Comparison of ENCODE assay signal across 8 mouse cellular contexts in genomic region chr10:81575208-81575631, GRCm38 (mm10). TPM values are rescaled to one million over a fixed set of nuclear protein-coding genes. Genes with fewer than 3 reads are reported as not detected.
A peak's percentile ranks its signal among the peaks of the same experiment; 100 is the strongest.
DNase-seq lines count a peak whose midpoint lies in the region; ATAC-seq and TF ChIP-seq lines count a peak whose summit lies in the region.

No protein-coding gene starts in this region.

- H3K36me3 ChIP-seq in MEL (ENCODE audit: control insufficient read depth in 1 of 2, insufficient read depth in 2 of 2, low read length in 2 of 2): peaks cover 0 to 11% of the 10 kb centered on the region in 2 experiments; a peak in 2 of 4 replicates
- H3K36me3 ChIP-seq in embryonic facial prominence, embryonic 13.5 days: peaks cover 19% of the 10 kb centered on the region
- H3K36me3 ChIP-seq in hindbrain, embryonic 13.5 days: no peaks in the 10 kb centered on the region
- no peaks in the 10 kb centered on the region for H3K36me3 ChIP-seq in liver, embryonic 13.5 days

- H3K27ac ChIP-seq in MEL (ENCODE audit: control insufficient read depth, low read depth, low read length): no peak overlapping the region
- peak overlapping the region; percentile 81 for H3K27ac ChIP-seq in embryonic facial prominence, embryonic 13.5 days
- H3K27ac ChIP-seq in hindbrain, embryonic 13.5 days: peak overlapping the region; percentile 64
- H3K27ac ChIP-seq in liver, embryonic 13.5 days: no peak overlapping the region

- peak overlapping the region; percentile 35; the same call in 1 of the 2 replicates for H3K9ac ChIP-seq in MEL (ENCODE audit: control insufficient read depth, low read depth, low read length, poor library complexity, severe bottlenecking)
- peak overlapping the region; percentile 88 for H3K9ac ChIP-seq in embryonic facial prominence, embryonic 13.5 days
- H3K9ac ChIP-seq in hindbrain, embryonic 13.5 days: peak overlapping the region; percentile 81
- peak overlapping the region; percentile 57 for H3K9ac ChIP-seq in liver, embryonic 13.5 days

- no peak for TF ChIP-seq EP300 in MEL (IDR thresholded peaks at IDR 0.05; ENCODE audit: low read depth in 1 of 2, low read length in 2 of 2)

- H3K4me3 ChIP-seq in MEL (ENCODE audit: control insufficient read depth in 1 of 2, insufficient read depth in 1 of 2, low read depth in 2 of 2, low read length in 2 of 2): peak overlapping the region; percentile 44 to 45
- H3K4me3 ChIP-seq in embryonic facial prominence, embryonic 13.5 days: peak overlapping the region; percentile 77
- H3K4me3 ChIP-seq in hindbrain, embryonic 13.5 days: peak overlapping the region; percentile 60
- peak overlapping the region; percentile 59 for H3K4me3 ChIP-seq in liver, embryonic 13.5 days (replicated peaks)

- DNase-seq in heart, adult 11 months: peak; percentile 97
- no peak for DNase-seq in heart, adult 8-10 months (ENCODE audit: low spot score)
- no peak for DNase-seq in MEL (ENCODE audit: low read depth, low spot score)
- DNase-seq in liver, embryonic 13.5 days: no peak
- DNase-seq in retina, postnatal 1 day: peak; percentile 73
- no peak for DNase-seq in frontal cortex, postnatal 14 days (ENCODE audit: low spot score in 2 of 2)

- peaks cover 3 to 26% of the 10 kb centered on the region in 2 experiments; a peak in 3 of 4 replicates for H3K4me1 ChIP-seq in MEL (ENCODE audit: control insufficient read depth in 1 of 2, insufficient read depth in 2 of 2, low read length in 2 of 2)
- peaks cover 76% of the 10 kb centered on the region for H3K4me1 ChIP-seq in embryonic facial prominence, embryonic 13.5 days
- peaks cover 51% of the 10 kb centered on the region for H3K4me1 ChIP-seq in hindbrain, embryonic 13.5 days (replicated peaks)
- H3K4me1 ChIP-seq in liver, embryonic 13.5 days (replicated peaks): peaks cover 55% of the 10 kb centered on the region

- H3K4me2 ChIP-seq in embryonic facial prominence, embryonic 13.5 days: peak overlapping the region; percentile 86
- peak overlapping the region; percentile 78 for H3K4me2 ChIP-seq in hindbrain, embryonic 13.5 days
- peak overlapping the region; percentile 76 for H3K4me2 ChIP-seq in liver, embryonic 13.5 days

- no peak for TF ChIP-seq POLR2A in MEL (IDR thresholded peaks at IDR 0.05; ENCODE audit: control insufficient read depth in 1 of 2, insufficient read depth in 1 of 2, low read depth in 1 of 2, low read length in 2 of 2, poor library complexity in 1 of 2)

- no peaks in the 10 kb centered on the region for H3K9me3 ChIP-seq in MEL (replicated peaks; ENCODE audit: insufficient read depth, low read length)
- H3K9me3 ChIP-seq in embryonic facial prominence, embryonic 13.5 days: no peaks in the 10 kb centered on the region
- H3K9me3 ChIP-seq in hindbrain, embryonic 13.5 days: no peaks in the 10 kb centered on the region
- no peaks in the 10 kb centered on the region for H3K9me3 ChIP-seq in liver, embryonic 13.5 days (replicated peaks)

- no peaks in the 10 kb centered on the region for H3K27me3 ChIP-seq in MEL (ENCODE audit: control insufficient read depth in 1 of 2, insufficient read depth in 2 of 2, low read length in 2 of 2)
- H3K27me3 ChIP-seq in embryonic facial prominence, embryonic 13.5 days: peaks cover 14% of the 10 kb centered on the region
- H3K27me3 ChIP-seq in hindbrain, embryonic 13.5 days: peaks cover 82% of the 10 kb centered on the region
- peaks cover 71% of the 10 kb centered on the region for H3K27me3 ChIP-seq in liver, embryonic 13.5 days

- under 1% methylated on average over 30 of the region's 30 CpGs for WGBS in embryonic facial prominence, embryonic 13.5 days
- 1% methylated on average over 29 of the region's 30 CpGs for WGBS in hindbrain, embryonic 13.5 days
- under 1% methylated on average over 30 of the region's 30 CpGs for WGBS in liver, embryonic 13.5 days (ENCODE audit: insufficient replicate concordance)

- no peaks in the 10 kb centered on the region; the same call in 1 of the 2 replicates for H3K79me2 ChIP-seq in MEL (ENCODE audit: control insufficient read depth, insufficient read depth, low read length, poor library complexity)

- TF ChIP-seq CTCF in MEL (IDR thresholded peaks at IDR 0.05 in 2 of 3, conservative IDR thresholded peaks at IDR 0.05 in 1 of 3; ENCODE audit: control insufficient read depth in 1 of 3, insufficient read depth in 1 of 3, low read depth in 2 of 3, low read length in 3 of 3, poor library complexity in 1 of 3, severe bottlenecking in 1 of 3): no peak

- ATAC-seq in embryonic facial prominence, embryonic 13.5 days (ENCODE audit: insufficient number of reproducible peaks, insufficient read depth, low FRiP score, low TSS enrichment, low read depth): no peak
- no peak for ATAC-seq in hindbrain, embryonic 13.5 days (ENCODE audit: low FRiP score)
- no peak for ATAC-seq in liver, embryonic 13.5 days (ENCODE audit: low read depth)

- TF ChIP-seq RAD21 in MEL (IDR thresholded peaks at IDR 0.05; ENCODE audit: low read depth, low read length): no peak

TF ChIP-seq in MEL, 35 proteins besides CTCF, POLR2A, EP300 and RAD21 (continues in another document):
- TF ChIP-seq E2F4 (IDR thresholded peaks at IDR 0.05; ENCODE audit: borderline replicate concordance, low read depth, low read length) (no peak), JUND (IDR thresholded peaks at IDR 0.05; ENCODE audit: low read depth, low read length) (no peak), MYC (IDR thresholded peaks at IDR 0.05; ENCODE audit: low read depth, low read length) (no peak), MAZ (IDR thresholded peaks at IDR 0.05; ENCODE audit: low read depth, low read length) (no peak), MXI1 (IDR thresholded peaks at IDR 0.05; ENCODE audit: low read depth, low read length) (no peak), TAL1 (IDR thresholded peaks at IDR 0.05; ENCODE audit: low read length) (no peak), KAT2A (conservative IDR thresholded peaks at IDR 0.05; ENCODE audit: low read depth, low read length) (no peak), MAFK (IDR thresholded peaks at IDR 0.05; ENCODE audit: borderline replicate concordance, low read depth, low read length) (no peak), UBTF (IDR thresholded peaks at IDR 0.05; ENCODE audit: borderline replicate concordance, insufficient read depth, low read depth, low read length) (no peak), HCFC1 (IDR thresholded peaks at IDR 0.05; ENCODE audit: low read depth, low read length) (no peak), NELFE (IDR thresholded peaks at IDR 0.05; ENCODE audit: low read depth, low read length) (no peak), CHD1 (IDR thresholded peaks at IDR 0.05; ENCODE audit: low read depth, low read length) (no peak), MYB (IDR thresholded peaks at IDR 0.05; ENCODE audit: low read depth, low read length) (no peak)

RNA-seq across cellular contexts. Expression of gene Tle2, which starts 0.9 kb away (rescaled TPM):
- total RNA-seq in heart, adult 8-10 months (2022): 10 to 100 TPM in 2 of 4 experiments, 1 to 10 TPM in 2; 5.4 to 12.1 (median 9.1) TPM
- total RNA-seq in MEL (2012; rRNA removed): 0.19 and 0.75 TPM in 2 replicates
- 1 to 10 TPM in 1 of 2 experiments, not detected in 1; 2.4 TPM for polyA plus RNA-seq in MEL (2012; ENCODE audit: insufficient read depth in 1 of 2, insufficient read length in 2 of 2, low read depth in 1 of 2, low replicate concordance in 2 of 2, missing spikeins in 1 of 2)
- polyA plus RNA-seq in embryonic facial prominence, embryonic 13.5 days (2015; fragmentation: Nextera tagmentation; extraction: Ambion mirVana): 63.4 and 71.4 TPM in 2 replicates
- polyA plus RNA-seq in hindbrain, embryonic 13.5 days (2015; fragmentation: Nextera tagmentation; extraction: Ambion mirVana): 27.7 and 28.9 TPM in 2 replicates
- polyA plus RNA-seq in liver, embryonic 13.5 days (2015; fragmentation: Nextera tagmentation; extraction: Ambion mirVana): 2.3 and 2.7 TPM in 2 replicates

RNA-seq across cellular contexts. Expression of gene Aes, which starts 15.9 kb away (rescaled TPM):
- 1,000 to 10,000 TPM; 1,133 to 1,192 (median 1,173) TPM for total RNA-seq in heart, adult 8-10 months (2022)
- total RNA-seq in MEL (2012; rRNA removed): 170 and 197 TPM in 2 replicates
- 100 to 1,000 TPM in 1 of 2 experiments, not detected in 1; 355 TPM for polyA plus RNA-seq in MEL (2012; ENCODE audit: insufficient read depth in 1 of 2, insufficient read length in 2 of 2, low read depth in 1 of 2, low replicate concordance in 2 of 2, missing spikeins in 1 of 2)
- polyA plus RNA-seq in embryonic facial prominence, embryonic 13.5 days (2015; fragmentation: Nextera tagmentation; extraction: Ambion mirVana): 464 and 465 TPM in 2 replicates
- 545 and 558 TPM in 2 replicates for polyA plus RNA-seq in hindbrain, embryonic 13.5 days (2015; fragmentation: Nextera tagmentation; extraction: Ambion mirVana)
- 201 and 215 TPM in 2 replicates for polyA plus RNA-seq in liver, embryonic 13.5 days (2015; fragmentation: Nextera tagmentation; extraction: Ambion mirVana)

RNA-seq across cellular contexts. Expression of gene Tle6, which starts 25.7 kb away (rescaled TPM):
- total RNA-seq in heart, adult 8-10 months (2022): 10 to 100 TPM in 1 of 4 experiments, 1 to 10 TPM in 3; 6.8 to 12.7 (median 9.3) TPM
- total RNA-seq in MEL (2012; rRNA removed): 16.9 and 17.3 TPM in 2 replicates
- polyA plus RNA-seq in MEL (2012; ENCODE audit: insufficient read depth in 1 of 2, insufficient read length in 2 of 2, low read depth in 1 of 2, low replicate concordance in 2 of 2, missing spikeins in 1 of 2): 10 to 100 TPM in 1 of 2 experiments, not detected in 1; 31.9 TPM
- 12.8 and 17.2 TPM in 2 replicates for polyA plus RNA-seq in embryonic facial prominence, embryonic 13.5 days (2015; fragmentation: Nextera tagmentation; extraction: Ambion mirVana)
- 3.0 and 4.2 TPM in 2 replicates for polyA plus RNA-seq in hindbrain, embryonic 13.5 days (2015; fragmentation: Nextera tagmentation; extraction: Ambion mirVana)
- 7.3 and 7.6 TPM in 2 replicates for polyA plus RNA-seq in liver, embryonic 13.5 days (2015; fragmentation: Nextera tagmentation; extraction: Ambion mirVana)

RNA-seq across cellular contexts. Expression of gene Gna11, which starts 30.2 kb away (rescaled TPM):
- 10 to 100 TPM; 47.7 to 54.1 (median 50.9) TPM for total RNA-seq in heart, adult 8-10 months (2022)
- total RNA-seq in MEL (2012; rRNA removed): 12.2 and 14.1 TPM in 2 replicates
- 10 to 100 TPM in 1 of 2 experiments, not detected in 1; 18.4 TPM for polyA plus RNA-seq in MEL (2012; ENCODE audit: insufficient read depth in 1 of 2, insufficient read length in 2 of 2, low read depth in 1 of 2, low replicate concordance in 2 of 2, missing spikeins in 1 of 2)
- 84.2 and 90.1 TPM in 2 replicates for polyA plus RNA-seq in embryonic facial prominence, embryonic 13.5 days (2015; fragmentation: Nextera tagmentation; extraction: Ambion mirVana)
- polyA plus RNA-seq in hindbrain, embryonic 13.5 days (2015; fragmentation: Nextera tagmentation; extraction: Ambion mirVana): 79.8 and 82.4 TPM in 2 replicates
- polyA plus RNA-seq in liver, embryonic 13.5 days (2015; fragmentation: Nextera tagmentation; extraction: Ambion mirVana): 20.0 and 21.4 TPM in 2 replicates

RNA-seq across cellular contexts. Expression of gene BC025920, which starts 30.9 kb away (rescaled TPM):
- 1 to 10 TPM; 2.3 to 4.4 (median 3.0) TPM for total RNA-seq in heart, adult 8-10 months (2022)
- total RNA-seq in MEL (2012; rRNA removed): 0.98 and 1.1 TPM in 2 replicates
- polyA plus RNA-seq in MEL (2012; ENCODE audit: insufficient read depth in 1 of 2, insufficient read length in 2 of 2, low read depth in 1 of 2, low replicate concordance in 2 of 2, missing spikeins in 1 of 2): 1 to 10 TPM in 1 of 2 experiments, not detected in 1; 1.7 TPM
- 1.3 and 2.0 TPM in 2 replicates for polyA plus RNA-seq in embryonic facial prominence, embryonic 13.5 days (2015; fragmentation: Nextera tagmentation; extraction: Ambion mirVana)
- polyA plus RNA-seq in hindbrain, embryonic 13.5 days (2015; fragmentation: Nextera tagmentation; extraction: Ambion mirVana): 1.8 and 2.7 TPM in 2 replicates
- 0.50 and 0.56 TPM in 2 replicates for polyA plus RNA-seq in liver, embryonic 13.5 days (2015; fragmentation: Nextera tagmentation; extraction: Ambion mirVana)

Comparison
In these comparisons a context has a peak if more than half of its experiments do, and no peak if none do; other contexts are left out.
1. DNase-seq: peak in heart, adult 11 months (single experiment) and retina, postnatal 1 day (single experiment); none in heart, adult 8-10 months (single experiment), MEL (single experiment), liver, embryonic 13.5 days (single experiment) and frontal cortex, postnatal 14 days (0 of 2).
2. H3K27ac ChIP-seq: peak in embryonic facial prominence, embryonic 13.5 days (single experiment) and hindbrain, embryonic 13.5 days (single experiment); none in MEL (single experiment) and liver, embryonic 13.5 days (single experiment).
3. H3K9ac ChIP-seq: peak in every context shown above with its lines; median percentile 88 in embryonic facial prominence, embryonic 13.5 days; 81 in hindbrain, embryonic 13.5 days; 57 in liver, embryonic 13.5 days; 35 in MEL.
4. Peak in every context shown above with its lines, with median percentiles within 50 percentile points of each other: H3K4me3 ChIP-seq and H3K4me2 ChIP-seq.